Mouse (Mus musculus) liver, embryonic 14.5 days (tissue): ENCODE measurements around the gene Gm45713.

ENCODE experiments used
- CTCF ChIP-seq: IDR thresholded peaks from 2 replicates; pipeline ENCODE4 v1.5.1; 2016; ENCODE audit warnings: antibody characterized with exemption, low read depth, control low read depth
- EP300 ChIP-seq: IDR thresholded peaks from 2 replicates; pipeline ENCODE4 v1.6.1; 2016; ENCODE audit warnings: antibody characterized with exemption, low read depth

DNA sequence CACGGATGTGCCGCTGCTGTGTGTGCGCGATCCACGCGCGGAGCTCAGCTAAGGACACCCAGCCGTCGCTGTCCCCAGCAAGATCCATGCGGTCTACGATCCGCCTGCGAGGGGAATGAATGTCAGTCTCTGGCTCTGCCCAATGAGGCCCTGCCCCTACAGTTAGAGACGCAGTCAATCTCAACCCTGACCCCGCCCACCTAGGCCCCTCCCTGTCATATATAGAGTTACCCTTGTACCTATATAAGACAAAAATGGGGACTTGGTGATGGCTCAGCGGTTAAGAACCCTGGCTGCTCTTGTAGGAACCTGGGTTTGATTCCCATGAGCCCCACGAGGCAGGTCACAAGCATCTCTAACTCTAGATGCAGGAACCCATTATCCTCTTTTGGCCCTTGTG lies 47.4 kb downstream of the Gm45713 start:
- TF ChIP-seq EP300 = no peak
- no peak for TF ChIP-seq CTCF
